ENCODE assay signal across 10 mouse cellular contexts in the genomic region with DNA sequence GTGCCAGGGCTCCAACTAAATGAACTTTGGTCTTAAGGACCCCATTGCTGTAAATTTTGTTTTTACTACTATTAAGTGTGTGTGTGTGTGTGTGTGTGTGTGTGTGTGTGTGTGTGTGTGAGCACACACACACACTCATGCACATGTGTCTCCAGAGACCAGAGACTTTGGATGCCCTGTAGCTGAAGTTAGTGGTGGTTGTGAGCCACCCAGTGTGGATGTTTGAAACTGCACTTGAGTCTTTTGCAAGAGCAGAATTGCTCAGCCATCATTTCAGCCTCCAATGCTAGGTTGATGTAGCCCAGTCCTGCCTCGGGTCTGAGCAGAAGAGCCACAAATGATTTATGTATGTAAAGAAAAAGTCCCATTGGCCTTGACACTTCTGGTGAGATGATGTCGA. TPM values are rescaled to one million over a fixed set of nuclear protein-coding genes. Genes with fewer than 3 reads are reported as not detected.
DNase-seq lines count a peak whose midpoint lies in the region; ATAC-seq and TF ChIP-seq lines count a peak whose summit lies in the region.
"Had no signal": no experiment of that assay in that cellular context is flagged by ENCODE, and none has a peak within 500 bp of the region (broad histone marks: within the 10 kb centered on the region; RNA-seq: fewer than 3 reads in every experiment).

No protein-coding gene starts in this region.

- no peak overlapping the region for H3K4me2 ChIP-seq in forebrain, embryonic 14.5 days (ENCODE audit: low read length)
- H3K4me2 ChIP-seq: embryonic facial prominence, embryonic 15.5 days; liver, embryonic 15.5 days had no signal

- WGBS in forebrain, embryonic 14.5 days, result 65% methylated on average over 2 of the region's 2 CpGs
- WGBS in forebrain, embryonic 10.5 days, result 74% methylated on average over 2 of the region's 2 CpGs
- WGBS in lung, adult 2 months, result 56% methylated on average over 2 of the region's 2 CpGs
- WGBS in bone marrow, adult 2 months, result 48% methylated on average over 2 of the region's 2 CpGs

- no peaks in the 10 kb centered on the region for H3K9me3 ChIP-seq in forebrain, embryonic 14.5 days (replicated peaks; ENCODE audit: control insufficient read depth, low read length)
- H3K9me3 ChIP-seq in forebrain, embryonic 10.5 days, result no peaks in the 10 kb centered on the region
- H3K9me3 ChIP-seq: embryonic facial prominence, embryonic 15.5 days; liver, embryonic 15.5 days had no signal

- TF ChIP-seq CTCF in lung, adult 2 months (IDR thresholded peaks at IDR 0.05; ENCODE audit: insufficient read depth, low read length), result 0 out of 2 replicates have a peak, but pooled peaks have one; percentile 15
- peak; percentile 35; the same call in 1 of the 2 replicates for TF ChIP-seq CTCF in bone marrow, adult 2 months (IDR thresholded peaks at IDR 0.05; ENCODE audit: control insufficient read depth, insufficient read depth, low read length)

- no peak overlapping the region for H3K4me3 ChIP-seq in forebrain, embryonic 14.5 days (ENCODE audit: low read depth, low read length)
- no peak overlapping the region for H3K4me3 ChIP-seq in forebrain, embryonic 10.5 days
- H3K4me3 ChIP-seq in lung, adult 2 months (replicated peaks; ENCODE audit: extremely low read depth, low read depth, low read length), result no peak overlapping the region
- no peak overlapping the region for H3K4me3 ChIP-seq in bone marrow, adult 2 months (replicated peaks; ENCODE audit: control insufficient read depth, low read depth, low read length)
- H3K4me3 ChIP-seq: embryonic facial prominence, embryonic 15.5 days; liver, embryonic 15.5 days had no signal

- no peak overlapping the region for H3K27ac ChIP-seq in forebrain, embryonic 14.5 days (ENCODE audit: low read depth, low read length)
- no peak overlapping the region for H3K27ac ChIP-seq in forebrain, embryonic 10.5 days
- H3K27ac ChIP-seq in bone marrow, adult 2 months (ENCODE audit: control insufficient read depth, insufficient read depth, low read depth, low read length, poor library complexity), result no peak overlapping the region
- H3K27ac ChIP-seq: embryonic facial prominence, embryonic 15.5 days; liver, embryonic 15.5 days had no signal

- DNase-seq in forebrain, embryonic 14.5 days (ENCODE audit: low spot score), result peak; percentile 22
- DNase-seq in forebrain, embryonic 10.5 days (ENCODE audit: extremely low spot score, low spot score), result no peak
- no peak for DNase-seq in lung, adult 2 months
- no peak for DNase-seq in lung, adult 18-20 months
- peak; percentile 6 for DNase-seq in lung, postnatal 25 days (ENCODE audit: low spot score)
- DNase-seq in ovary, adult 18-20 months (ENCODE audit: low spot score), result no peak
- DNase-seq in gastrocnemius, postnatal 25 days, result no peak

- ATAC-seq in forebrain, embryonic 14.5 days, result no peak

- H3K9ac ChIP-seq in forebrain, embryonic 14.5 days (ENCODE audit: low read length), result no peak overlapping the region
- H3K9ac ChIP-seq: embryonic facial prominence, embryonic 15.5 days; liver, embryonic 15.5 days had no signal

- H3K4me1 ChIP-seq in forebrain, embryonic 14.5 days (ENCODE audit: control insufficient read depth, insufficient read depth, low read length), result no peaks in the 10 kb centered on the region
- peaks cover 3% of the 10 kb centered on the region for H3K4me1 ChIP-seq in forebrain, embryonic 10.5 days
- no peaks in the 10 kb centered on the region for H3K4me1 ChIP-seq in lung, adult 2 months (ENCODE audit: control insufficient read depth, insufficient read depth, low read length)
- peaks cover 3% of the 10 kb centered on the region; the same call in 1 of the 2 replicates for H3K4me1 ChIP-seq in bone marrow, adult 2 months (ENCODE audit: control insufficient read depth, insufficient read depth, low read length)
- H3K4me1 ChIP-seq: embryonic facial prominence, embryonic 15.5 days; liver, embryonic 15.5 days had no signal

- no peaks in the 10 kb centered on the region for H3K36me3 ChIP-seq in forebrain, embryonic 14.5 days (ENCODE audit: control insufficient read depth, insufficient read depth, low read length)
- no peaks in the 10 kb centered on the region for H3K36me3 ChIP-seq in forebrain, embryonic 10.5 days (replicated peaks)
- H3K36me3 ChIP-seq: embryonic facial prominence, embryonic 15.5 days; liver, embryonic 15.5 days had no signal

- TF ChIP-seq POLR2A in lung, adult 2 months (IDR thresholded peaks at IDR 0.05; ENCODE audit: borderline replicate concordance, extremely low read depth, low read depth, low read length), result no peak
- TF ChIP-seq POLR2A in bone marrow, adult 2 months (IDR thresholded peaks at IDR 0.05; ENCODE audit: borderline replicate concordance, control insufficient read depth, low read depth, low read length), result no peak

- H3K27me3 ChIP-seq in forebrain, embryonic 14.5 days (replicated peaks; ENCODE audit: control insufficient read depth, insufficient read depth, low read length), result no peaks in the 10 kb centered on the region
- no peaks in the 10 kb centered on the region for H3K27me3 ChIP-seq in forebrain, embryonic 10.5 days (ENCODE audit: poor library complexity, severe bottlenecking)
- H3K27me3 ChIP-seq: embryonic facial prominence, embryonic 15.5 days; liver, embryonic 15.5 days had no signal

RNA-seq across cellular contexts. Expression of gene Alox5, which starts 37.3 kb away (rescaled TPM):
- polyA plus RNA-seq in forebrain, embryonic 14.5 days (2014; fragmentation: Nextera tagmentation; extraction: Ambion mirVana), result 0.50 and 0.74 TPM in 2 replicates
- 0.78 and 1.0 TPM in 2 replicates for polyA plus RNA-seq in forebrain, embryonic 10.5 days (2016; fragmentation: Nextera tagmentation; extraction: Ambion mirVana)
- 8.6 and 9.1 TPM in 2 replicates for polyA plus RNA-seq in lung, adult 2 months (2012; rRNA removed)
- 16.1 and 17.9 TPM in 2 replicates for polyA plus RNA-seq in bone marrow, adult 2 months (2011; ENCODE audit: insufficient read depth, insufficient read length, low replicate concordance, missing spikeins)
- 1 to 10 TPM; 1.1 to 1.3 TPM for total RNA-seq in gastrocnemius, postnatal 25 days (2021)

Comparison
In these comparisons a context has a peak if more than half of its experiments do, and no peak if none do; other contexts are left out.
1. DNase-seq: peak in forebrain, embryonic 14.5 days (single experiment) and lung, postnatal 25 days (single experiment); none in forebrain, embryonic 10.5 days (single experiment), lung, adult 2 months (single experiment), lung, adult 18-20 months (0 of 2), ovary, adult 18-20 months (single experiment) and gastrocnemius, postnatal 25 days (single experiment).